Mouse (Mus musculus) left cerebral cortex, postnatal 10 days (tissue): ENCODE measurements around the gene Naa20. TPM values are rescaled to one million over a fixed set of nuclear protein-coding genes. Genes with fewer than 3 reads are reported as not detected.

Experiments used
- DNase-seq, 2 experiments: peaks; one replicate each; pipeline ENCODE4 v3.0.0; 2021 to 2022; ENCODE audit warnings: low spot score in 2 of 2, mixed read lengths in 1 of 2; ENCODE audit errors: extremely low spot score in 1 of 2
- intact Hi-C: fragments of 180-260 bp; cut with DNase I; formaldehyde crosslinking; loops from one replicate; pipeline ENCODE4 v1.15.1; 2025
- microRNA-seq: library from miRNA; unstranded; fragments of <30 nt; microRNA quantifications from one replicate; pipeline ENCODE4 v1.2.0, GENCODE M21; 2022
- total RNA-seq, 2 experiments: library from RNA; stranded (reverse); gene quantifications; 2 replicates each; pipeline ENCODE4 v1.2.3; 2021

The Naa20 gene
- total RNA-seq, 2 experiments from 2014 or later, result 77.9 to 81.4 TPM

- intact Hi-C loops, result no loop called here
- no peak for DNase-seq
Measured at GRCm38 (mm10) chr2:145936975-145937374, 35.1 kb downstream of the Naa20 start.

DNA sequence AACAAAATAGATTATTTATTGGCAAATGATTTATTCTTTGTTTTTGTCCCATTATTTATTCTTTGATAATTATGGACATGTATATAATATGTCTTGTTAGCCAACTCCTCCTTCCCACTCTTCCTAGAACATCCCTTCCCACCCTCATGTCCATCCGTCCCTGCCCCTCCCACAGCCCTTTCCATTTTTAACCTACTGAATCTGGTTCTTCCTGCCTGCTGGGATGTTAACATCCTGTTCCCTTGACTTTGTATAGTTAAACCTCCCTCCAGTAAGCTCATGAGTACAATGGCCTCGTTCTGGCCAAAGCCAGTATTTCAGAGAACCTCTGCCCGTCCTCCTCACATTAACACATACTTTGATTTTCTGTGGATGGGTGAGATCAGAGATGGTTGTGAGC lies 39.5 kb downstream of the Naa20 start:
- DNase-seq, result no peak
- intact Hi-C loops, result no loop called here

DNA sequence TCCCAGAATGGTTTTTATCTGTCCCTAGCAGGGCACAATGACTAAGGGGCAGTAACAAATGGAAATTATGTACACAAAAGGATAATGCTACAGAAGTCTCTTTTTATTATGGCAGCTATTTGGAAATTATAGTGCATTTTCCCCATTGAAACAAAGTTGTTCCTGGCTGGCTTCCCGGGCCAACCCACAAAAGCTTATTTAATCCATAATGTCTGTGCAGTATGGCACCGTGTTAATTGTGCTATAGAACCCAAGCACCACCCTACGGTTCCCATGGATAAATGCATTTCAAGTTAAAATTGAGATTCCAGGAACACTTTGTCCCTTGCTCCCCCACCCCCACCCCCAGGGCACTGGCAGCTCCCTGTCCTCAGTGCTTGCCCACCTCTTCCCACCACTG lies 42.4 kb downstream of the Naa20 start:
- intact Hi-C loops, result no loop called here
- no peak for DNase-seq

DNA sequence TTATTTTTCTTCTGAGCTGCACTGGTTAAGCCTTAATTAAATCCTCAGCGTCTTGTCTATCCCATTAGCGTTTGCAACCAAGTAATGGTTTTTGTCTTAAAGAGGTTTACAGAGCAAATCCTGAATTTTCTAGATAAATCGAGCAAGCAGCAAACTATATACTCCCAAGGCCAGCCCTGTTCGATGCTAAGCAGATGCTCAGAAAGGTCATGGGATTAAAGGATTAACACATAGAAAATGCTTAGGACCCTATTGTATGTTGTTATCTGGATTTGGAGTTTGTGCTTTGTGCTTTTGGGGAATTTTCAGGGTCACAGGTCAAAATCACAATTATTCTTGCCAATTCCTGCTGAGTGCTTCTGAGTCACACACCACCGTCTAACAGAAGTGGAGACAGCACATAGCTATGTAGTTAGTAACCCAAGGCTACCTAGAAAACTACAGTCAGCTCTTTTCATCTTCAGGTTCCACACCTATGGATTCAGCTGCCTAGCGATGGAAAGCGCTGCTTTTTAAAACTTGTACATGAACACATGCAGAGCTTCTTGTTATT lies 46.6 kb downstream of the Naa20 start:
- no peak for DNase-seq
- intact Hi-C loops, result no loop called here

DNA sequence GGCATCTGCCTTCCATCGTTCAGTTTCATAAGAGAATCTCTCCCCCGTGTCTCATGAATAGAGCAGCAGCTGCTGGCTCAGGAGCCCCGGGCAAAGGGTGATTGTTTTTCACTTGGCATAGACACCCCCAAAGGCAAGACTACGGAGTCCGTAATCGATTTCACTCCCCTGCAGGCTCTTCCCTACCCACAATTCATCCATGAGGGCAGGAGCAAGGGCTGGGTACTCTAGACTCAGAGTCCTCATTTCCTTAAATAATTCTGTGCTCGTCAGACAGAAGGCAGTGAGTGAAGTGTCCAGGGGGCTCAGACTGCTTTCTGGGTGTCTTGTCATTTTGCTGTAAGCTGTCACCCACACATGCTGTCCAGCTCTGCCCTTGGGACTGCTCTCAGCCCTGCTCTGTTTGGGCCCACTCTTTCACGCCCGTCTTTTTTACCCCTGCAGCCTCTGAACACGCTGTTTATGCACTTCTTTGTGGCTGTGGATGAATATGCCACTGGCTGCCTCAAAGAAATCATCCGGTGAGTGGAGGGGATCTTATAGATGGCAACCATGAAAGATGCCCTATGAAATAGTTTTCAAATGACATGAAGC lies 47.7 kb downstream of the Naa20 start:
- no peak for DNase-seq
- intact Hi-C loops, result loop anchor here (10.0 kb wide), 2 partner anchors 435 to 665 kb away; no protein-coding TSS in a partner anchor

DNA sequence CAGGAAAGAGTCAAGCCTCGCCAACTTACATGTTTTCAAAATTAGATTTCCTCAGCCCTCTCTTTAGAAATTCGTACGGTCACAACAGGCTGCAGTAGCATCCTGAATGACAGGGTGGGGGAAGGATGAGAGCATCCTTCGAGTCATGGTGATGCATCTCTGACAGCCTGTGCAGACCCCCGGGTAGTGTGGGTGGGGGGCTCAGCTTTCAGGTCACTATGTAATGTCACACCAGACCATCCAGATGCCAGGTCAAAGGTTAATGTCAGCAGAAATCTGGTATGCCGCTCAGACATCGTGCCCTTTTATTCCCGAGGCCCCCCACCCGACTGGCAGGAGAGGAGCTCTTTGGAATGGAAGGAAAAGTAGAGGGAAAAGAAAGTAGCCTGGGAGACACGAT lies 48.3 kb downstream of the Naa20 start:
- intact Hi-C loops, result loop anchor here (10.0 kb wide), 2 partner anchors 435 to 665 kb away; no protein-coding TSS in a partner anchor
- DNase-seq, result no peak

- no peak for DNase-seq
- intact Hi-C loops, result loop anchor here (10.0 kb wide), 2 partner anchors 432 to 662 kb away; no protein-coding TSS in a partner anchor
Measured at GRCm38 (mm10) chr2:145952726-145953125, 50.8 kb downstream of the Naa20 start.

DNA sequence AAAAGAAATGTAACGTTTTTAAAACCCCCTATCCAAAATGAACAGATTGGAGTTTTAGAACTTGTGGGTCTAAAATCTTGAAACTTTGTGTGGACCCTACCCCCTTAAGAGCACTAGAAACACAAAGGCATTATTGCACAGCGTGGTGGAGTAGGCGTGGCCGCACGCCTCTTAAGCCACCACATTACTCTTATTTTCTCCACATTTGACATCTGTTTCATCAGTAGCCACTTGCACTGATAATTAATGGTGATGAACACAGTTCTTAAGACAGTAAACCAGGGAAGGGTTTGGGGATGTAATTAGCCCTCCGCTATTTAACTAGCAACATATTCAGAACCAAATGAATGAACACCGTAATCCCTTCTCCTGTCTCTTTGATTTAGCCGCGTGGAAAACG lies 53.9 kb downstream of the Naa20 start:
- DNase-seq, result no peak
- intact Hi-C loops, result loop anchor here (2.0 to 10.0 kb wide), 4 partner anchors 261 to 659 kb away; no protein-coding TSS in a partner anchor

DNA sequence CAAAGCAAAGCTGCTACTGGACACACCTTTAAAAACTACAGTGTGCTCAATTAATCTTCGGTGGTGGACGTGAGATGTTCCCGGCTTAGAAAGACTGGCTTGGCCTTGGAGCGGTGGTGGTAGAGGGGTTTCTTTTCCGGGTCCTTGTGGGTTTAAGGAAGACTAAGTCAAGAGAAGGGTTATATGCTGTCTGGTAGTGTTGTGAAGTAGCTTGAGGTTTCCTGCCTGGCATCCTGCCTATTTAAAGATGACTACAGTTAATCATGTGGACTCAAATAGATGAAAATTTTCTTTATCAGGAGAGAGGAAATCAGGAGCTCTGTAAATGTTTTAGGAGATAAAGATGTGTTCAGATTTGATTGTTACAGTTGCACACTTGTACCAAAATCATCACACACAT lies 54.4 kb downstream of the Naa20 start:
- intact Hi-C loops, result loop anchor here (2.0 to 10.0 kb wide), 4 partner anchors 261 to 658 kb away; no protein-coding TSS in a partner anchor
- DNase-seq, result no peak

DNA sequence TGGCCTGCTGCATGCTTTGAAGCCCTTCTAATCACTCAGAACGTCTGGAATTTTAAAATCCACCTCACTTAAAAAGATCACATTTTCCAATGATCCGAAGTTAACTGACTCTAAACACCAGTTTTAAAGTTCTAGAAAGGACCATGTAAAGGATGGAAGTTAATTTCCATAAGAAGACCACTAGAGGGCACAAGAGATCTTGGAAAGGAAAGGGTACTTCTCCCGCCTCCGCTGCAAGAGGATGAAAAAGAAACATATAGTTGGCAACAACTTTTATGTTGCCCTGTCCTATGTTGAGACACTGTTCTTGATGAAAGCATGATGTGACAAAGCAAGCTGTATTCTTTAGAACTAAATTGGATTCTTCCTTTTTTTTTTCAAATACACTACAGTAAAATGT lies 55.6 kb downstream of the Naa20 start:
- intact Hi-C loops, result loop anchor here (2.0 to 10.0 kb wide), 4 partner anchors 260 to 657 kb away; no protein-coding TSS in a partner anchor
- peak in 1 of 2 experiments; percentile 25 for DNase-seq

DNA sequence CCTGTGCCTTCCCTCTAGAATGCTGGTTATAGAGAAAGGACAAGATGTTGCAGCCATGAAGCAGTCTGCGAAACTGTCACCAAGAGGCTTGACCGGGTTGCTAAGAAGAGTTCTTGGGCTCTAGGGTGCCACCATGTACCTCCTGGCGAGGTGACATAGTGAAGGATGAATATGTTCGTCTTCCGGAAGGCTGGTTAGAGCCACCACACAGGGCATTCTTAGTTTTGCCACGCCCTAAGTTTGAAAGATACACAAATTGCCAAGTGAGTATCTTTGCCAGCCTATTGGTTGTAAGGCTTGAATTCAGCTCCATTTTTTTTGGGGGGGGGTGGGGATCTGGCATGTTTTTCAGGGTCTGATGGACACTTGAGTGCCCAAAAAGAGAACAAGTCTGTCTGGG lies 56.2 kb downstream of the Naa20 start:
- intact Hi-C loops, result loop anchor here (5.0 to 10.0 kb wide), 3 partner anchors 259 to 657 kb away; no protein-coding TSS in a partner anchor
- DNase-seq, result no peak

GRCm38 (mm10) chr2:145958551-145958950 lies 56.7 kb downstream of the Naa20 start:
- no peak for DNase-seq
- intact Hi-C loops, result loop anchor here (5.0 to 10.0 kb wide), 3 partner anchors 259 to 656 kb away; no protein-coding TSS in a partner anchor

DNA sequence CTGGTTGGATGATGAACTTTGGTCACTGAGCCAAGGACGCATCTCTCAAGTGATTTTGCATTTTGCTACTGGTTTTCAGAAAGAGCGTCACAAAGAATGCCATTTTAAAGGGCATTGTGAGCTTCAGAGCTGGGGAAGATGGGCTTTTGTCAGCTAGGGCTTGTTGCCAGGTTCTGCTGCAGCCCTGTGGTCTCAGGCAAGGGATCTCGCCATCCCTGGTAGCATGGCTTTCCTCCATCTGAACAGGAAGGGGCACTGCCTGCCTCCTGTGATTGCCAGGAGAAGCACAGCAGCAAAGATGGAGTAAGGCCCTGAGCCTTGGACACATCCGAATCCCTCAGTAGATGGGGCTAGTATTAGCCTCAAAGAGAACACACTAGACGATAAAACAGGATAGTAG lies 60.0 kb downstream of the Naa20 start:
- intact Hi-C loops, result no loop called here
- no peak for DNase-seq

Small RNAs within 50 kb of the gene (microRNA-seq; reads per million reads assigned to microRNA genes)
- not detected for gene Gm25026

Other genes starting within 250 kb of the Naa20 start
- 10 to 100 TPM; 17.5 to 22.2 TPM for gene Rin2, start 226.9 kb upstream of the Naa20 start, total RNA-seq
- gene Cfap61, start 32.7 kb downstream of the Naa20 start, total RNA-seq, result 1 to 10 TPM; 3.8 to 3.9 TPM
- gene Crnkl1, start 32.9 kb downstream of the Naa20 start, total RNA-seq, result 10 to 100 TPM; 15.9 to 19.2 TPM